Mouse (Mus musculus): ENCODE measurements at regions not wholly inside any gene's neighbourhood (a gene's known extent, or its start where the extent isn't known, plus 50 kb on each side); places are given as distances from the start of the nearest gene placed in this dataset.

DNA sequence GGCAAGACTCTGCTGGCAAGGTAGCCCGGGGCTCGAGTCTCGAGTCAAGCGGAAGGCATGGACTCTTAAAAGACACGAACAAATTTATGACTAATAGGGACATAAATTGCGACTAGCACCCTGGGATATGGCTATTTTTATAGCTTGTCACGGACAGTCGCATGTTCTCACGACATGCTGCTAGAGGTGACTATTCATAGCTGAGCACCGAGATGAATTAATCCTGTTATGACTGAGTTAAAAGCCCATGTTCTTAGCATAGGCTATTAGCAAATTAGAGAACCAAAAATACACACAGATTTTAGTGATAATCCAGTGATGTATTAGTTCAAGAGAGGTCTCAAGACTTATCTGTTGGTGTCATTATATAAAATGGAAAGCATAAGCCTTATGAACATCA lies 539.2 kb downstream of the Gm19410 start:
- no peak for DNase-seq

DNA sequence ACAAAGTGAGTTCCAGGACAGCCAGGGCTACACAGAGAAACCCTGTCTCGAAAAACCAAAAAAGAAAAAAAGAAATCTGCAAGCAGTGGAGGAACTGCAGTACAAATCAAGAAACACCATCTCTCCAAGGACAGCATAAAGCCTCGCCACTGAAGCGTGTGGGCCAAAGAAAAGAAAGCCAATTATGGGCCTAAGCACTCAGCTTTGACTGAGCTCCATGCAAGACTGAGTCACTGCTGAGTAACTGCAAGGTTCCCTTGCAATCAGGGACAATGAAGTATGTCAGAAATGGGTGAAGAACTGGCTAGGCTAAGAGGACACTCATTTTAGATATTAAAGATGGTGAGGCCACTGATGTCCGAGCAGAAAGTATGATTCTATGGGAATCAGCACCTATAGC lies 540.7 kb downstream of the Gm19410 start:
- no peak for DNase-seq

- DNase-seq, result no peak
Observed at GRCm38 (mm10) chr8:36307496-36307895, 541.9 kb downstream of the Gm19410 start.

DNA sequence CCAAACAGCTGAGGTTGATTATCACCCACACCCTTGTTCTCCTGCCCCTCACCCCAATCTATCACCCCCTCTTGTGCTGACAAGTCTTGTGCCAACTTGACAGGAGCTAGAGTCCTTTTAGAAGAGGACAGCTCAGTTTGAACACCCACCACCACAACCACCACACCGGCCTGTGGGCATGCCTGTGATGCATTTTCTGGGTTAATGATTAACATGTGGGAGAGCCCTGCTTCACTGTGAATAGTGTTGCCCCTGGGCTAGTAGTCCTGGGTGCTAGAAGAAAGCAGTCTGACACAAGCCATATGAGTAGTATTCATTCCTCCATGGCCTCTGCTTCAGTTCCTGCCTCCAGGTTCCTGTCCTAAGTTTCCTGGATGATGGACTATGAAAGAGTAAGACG lies 542.5 kb downstream of the Gm19410 start:
- no peak for DNase-seq

DNA sequence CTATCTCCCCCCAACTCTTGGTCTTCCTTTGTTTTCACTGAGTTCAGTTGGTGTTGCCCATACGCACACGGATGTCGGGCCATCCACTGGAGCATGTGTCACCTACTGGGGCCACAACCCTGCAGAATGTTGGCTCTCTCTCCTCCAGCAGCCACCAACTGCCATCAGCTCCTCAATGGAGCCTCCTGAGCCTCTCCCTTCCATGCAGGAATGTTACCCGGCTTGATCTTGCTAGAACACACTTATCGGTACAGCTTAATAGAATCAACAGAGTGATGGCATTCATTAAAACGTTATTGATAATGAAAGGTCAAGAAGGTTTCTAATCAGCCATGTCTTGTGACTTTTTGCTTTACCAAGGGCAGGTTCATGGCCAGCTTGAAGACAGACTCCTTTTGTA lies 543.7 kb downstream of the Gm19410 start:
- DNase-seq, result no peak

- DNase-seq, result peak; percentile 55
Observed at GRCm38 (mm10) chr8:36309952-36310351, 544.4 kb downstream of the Gm19410 start.

DNA sequence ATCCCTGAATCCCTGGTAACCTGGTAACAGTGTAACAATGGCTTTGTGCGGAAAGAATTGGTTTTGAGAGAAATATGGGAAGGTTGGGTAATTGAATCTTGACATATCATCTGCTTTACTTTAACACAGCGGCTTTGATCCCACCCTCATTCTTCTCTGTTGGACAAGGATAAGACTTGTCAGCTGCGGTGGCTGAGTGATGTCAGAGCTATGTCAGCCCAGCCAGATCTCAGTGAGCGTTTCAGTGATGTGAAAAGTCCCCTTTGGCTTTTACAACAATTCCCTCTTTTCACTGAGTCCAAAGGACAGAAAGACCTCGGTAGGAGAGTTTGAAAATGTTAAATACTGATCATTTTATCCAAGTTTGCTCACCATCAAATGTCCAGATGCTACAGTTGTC lies 546.1 kb downstream of the Gm19410 start:
- no peak for DNase-seq

DNA sequence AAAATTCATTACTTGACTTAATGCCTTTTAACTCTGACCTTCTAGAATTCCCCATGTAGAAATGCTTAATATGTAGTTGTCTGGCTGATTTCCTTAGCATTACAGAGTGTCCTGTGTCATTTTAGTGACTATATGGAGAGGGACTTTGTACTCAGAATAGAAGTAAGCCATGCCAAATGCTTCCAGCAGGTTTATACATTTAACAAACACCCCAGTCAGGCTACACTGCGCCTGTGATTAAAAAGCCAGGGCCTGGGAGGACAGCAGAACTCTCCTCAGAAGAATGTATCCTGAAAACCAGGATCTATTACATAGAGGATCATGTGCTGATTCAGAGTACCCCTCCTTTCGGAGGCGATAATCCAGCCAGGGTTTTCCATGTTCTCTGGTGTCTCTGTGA lies 547.4 kb downstream of the Gm19410 start:
- no peak for DNase-seq

DNA sequence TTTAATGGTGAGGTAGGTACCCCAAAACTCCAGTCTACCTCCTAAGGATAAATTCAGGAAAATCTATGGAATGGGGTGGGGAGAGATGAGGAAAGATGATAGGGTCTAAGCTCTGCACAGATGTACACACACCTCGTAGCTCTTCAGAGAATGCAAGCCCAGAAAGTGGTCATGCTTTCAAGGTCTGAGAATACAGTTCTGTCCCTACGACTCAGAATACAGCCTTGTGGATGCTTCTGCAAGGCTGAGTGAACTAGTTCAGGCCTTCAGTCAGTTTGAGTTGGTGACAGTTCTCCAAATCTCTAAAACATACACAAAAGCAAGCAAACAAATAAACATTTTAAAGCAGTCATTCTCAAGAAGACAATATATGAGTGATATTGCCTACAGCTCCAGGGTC lies 552.8 kb downstream of the Gm19410 start:
- no peak for DNase-seq

DNA sequence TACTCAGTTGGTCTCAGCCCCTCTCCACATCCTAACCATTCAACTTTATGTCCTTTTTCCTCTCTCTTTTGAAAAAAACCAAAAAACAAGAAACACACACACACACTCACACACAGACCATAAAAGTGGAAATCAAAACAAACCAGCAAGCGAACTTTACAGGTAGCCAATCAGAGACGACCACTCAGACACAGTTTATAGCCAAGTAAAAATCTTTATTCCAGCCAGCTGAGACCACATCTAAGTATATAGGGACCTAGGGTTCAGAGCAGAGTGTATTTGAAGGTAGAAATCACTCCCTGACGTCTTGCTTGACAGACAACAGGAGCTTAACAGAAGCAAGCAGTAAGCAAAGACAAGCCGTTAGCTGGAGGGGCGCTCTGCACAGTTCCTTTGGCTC lies 553.3 kb downstream of the Gm19410 start:
- no peak for DNase-seq

- DNase-seq, result no peak
Observed at GRCm38 (mm10) chr8:36319314-36319959, 553.8 kb downstream of the Gm19410 start.

- no peak for DNase-seq
Observed at GRCm38 (mm10) chr8:36322125-36322524, 556.5 kb downstream of the Gm19410 start.

DNA sequence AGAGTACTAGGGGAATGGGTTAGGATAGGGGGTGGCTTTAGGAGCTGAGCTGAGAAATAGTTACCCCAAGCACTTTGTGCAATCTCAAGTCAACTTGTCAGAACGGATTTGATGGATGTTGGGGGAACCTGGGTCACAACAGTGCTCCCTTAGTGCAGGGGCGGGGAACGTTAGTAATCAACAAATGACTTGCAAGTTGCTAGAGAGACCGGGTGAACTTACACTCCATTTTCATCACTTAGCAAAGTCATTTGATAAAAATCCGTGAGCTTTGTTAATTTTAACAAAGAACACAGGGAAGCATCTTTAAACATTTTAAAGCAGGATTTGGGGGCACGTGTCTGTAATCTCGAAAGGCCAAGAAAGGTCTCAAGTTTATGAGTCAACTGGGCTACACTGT lies 557.0 kb downstream of the Gm19410 start:
- DNase-seq, result no peak

GRCm38 (mm10) chr8:36338628-36339027 lies 573.0 kb downstream of the Gm19410 start:
- DNase-seq, result no peak

- DNase-seq, result no peak
Observed at GRCm38 (mm10) chr8:36339449-36339848, 573.9 kb downstream of the Gm19410 start.

- DNase-seq, result peak; percentile 88
Observed at GRCm38 (mm10) chr8:36340454-36340853, 574.9 kb downstream of the Gm19410 start.

GRCm38 (mm10) chr8:36341965-36342364 lies 576.4 kb downstream of the Gm19410 start:
- DNase-seq, result no peak

GRCm38 (mm10) chr8:36342650-36343049 lies 577.1 kb downstream of the Gm19410 start:
- no peak for DNase-seq

- DNase-seq, result peak; percentile 85
Observed at GRCm38 (mm10) chr8:36346682-36347324, 581.2 kb downstream of the Gm19410 start.

DNA sequence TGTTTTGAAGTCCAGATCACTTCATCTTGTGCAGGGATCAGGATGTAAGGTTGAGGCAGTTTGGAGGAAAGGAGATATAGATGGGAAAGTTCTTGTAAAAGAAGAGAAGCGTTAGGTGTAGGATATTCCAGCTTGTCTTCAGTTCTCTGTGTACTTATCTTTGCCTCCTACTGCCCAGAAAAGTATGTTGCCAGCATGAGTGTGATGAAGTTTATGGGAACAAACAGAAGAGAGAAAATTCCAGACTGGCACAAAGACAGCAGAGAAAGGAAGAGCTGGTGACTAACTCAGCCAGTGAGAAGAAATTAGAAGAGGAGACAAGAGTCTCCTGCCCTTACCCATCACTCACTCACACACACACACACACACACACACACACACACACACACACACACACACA lies 582.5 kb downstream of the Gm19410 start:
- no peak for DNase-seq

GRCm38 (mm10) chr8:36354926-36355325 lies 589.3 kb downstream of the Gm19410 start:
- no peak for DNase-seq

DNA sequence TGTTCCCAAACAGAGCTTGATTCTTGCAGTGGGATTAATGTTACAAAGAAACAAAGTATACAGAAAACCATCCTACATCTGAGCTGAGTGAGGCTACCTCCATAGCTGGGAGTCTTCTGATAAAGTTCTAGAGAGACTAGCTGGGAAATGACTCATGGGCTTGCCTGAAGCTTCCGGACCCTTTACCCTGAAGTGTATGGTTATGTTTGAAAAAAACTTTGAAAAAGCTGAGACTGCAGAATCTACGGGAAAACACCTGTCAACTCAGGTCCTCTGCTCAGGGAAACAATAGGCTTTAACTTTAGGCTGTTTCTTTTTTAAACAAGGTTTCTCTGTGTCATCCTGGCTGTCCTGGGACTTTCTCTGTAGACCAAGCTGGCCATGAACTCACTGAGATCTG lies 593.4 kb downstream of the Gm19410 start:
- no peak for DNase-seq

DNA sequence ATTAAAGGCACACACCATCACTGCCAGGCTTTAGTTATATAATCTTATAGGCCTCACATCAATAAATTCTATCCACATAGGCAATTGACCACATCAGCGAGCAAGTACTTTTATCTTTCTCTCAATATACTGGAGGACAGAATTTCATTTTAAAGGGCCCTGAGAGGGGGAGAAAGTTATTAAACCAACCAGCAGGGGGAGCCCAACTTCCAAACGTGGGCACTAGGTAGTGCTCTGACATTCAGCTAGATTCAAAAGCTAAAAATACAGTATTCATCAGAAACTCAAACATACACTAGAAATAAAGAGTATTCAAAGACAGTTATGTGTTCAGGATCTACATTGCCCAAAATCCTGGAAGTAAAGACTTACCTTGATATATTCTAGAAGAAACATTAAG lies 595.7 kb downstream of the Gm19410 start:
- DNase-seq, result peak; percentile 73

- DNase-seq, result no peak
Observed at GRCm38 (mm10) chr8:36361818-36362217, 596.2 kb downstream of the Gm19410 start.

- DNase-seq, result no peak
Observed at GRCm38 (mm10) chr8:36363291-36363690, 597.7 kb downstream of the Gm19410 start.
